Mouse (Mus musculus) ES-CJ7 (cell line): ENCODE data around the gene Shisa9.
A peak's percentile ranks its signal among the peaks of the same experiment; 100 is the strongest.

Source experiments
- DNase-seq: peaks from one replicate; pipeline ENCODE4 v3.0.0; 2011; ENCODE audit warnings: low read depth, low spot score

Gene Shisa9

DNA sequence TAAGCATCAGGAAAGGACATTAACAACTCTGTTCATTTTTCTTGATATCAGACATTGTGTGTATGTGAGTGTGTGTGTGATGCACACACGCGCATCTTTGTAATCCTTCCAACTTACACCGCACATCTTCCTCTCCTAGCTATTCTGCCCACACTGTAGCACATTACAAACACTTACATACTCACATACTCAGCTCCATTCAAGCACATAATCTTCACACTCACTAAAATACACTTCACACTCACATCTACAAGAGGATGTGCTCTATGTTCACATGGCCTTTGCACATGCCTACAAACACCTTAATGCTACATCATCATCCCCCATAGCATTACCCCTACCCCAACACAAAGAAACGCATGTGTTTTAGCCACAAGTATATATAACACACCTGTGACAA, 212.9 kb downstream of the Shisa9 start:
- DNase-seq, result no peak

GRCm38 (mm10) chr16:12197611-12198010, 213.7 kb downstream of the Shisa9 start:
- DNase-seq, result no peak

DNA sequence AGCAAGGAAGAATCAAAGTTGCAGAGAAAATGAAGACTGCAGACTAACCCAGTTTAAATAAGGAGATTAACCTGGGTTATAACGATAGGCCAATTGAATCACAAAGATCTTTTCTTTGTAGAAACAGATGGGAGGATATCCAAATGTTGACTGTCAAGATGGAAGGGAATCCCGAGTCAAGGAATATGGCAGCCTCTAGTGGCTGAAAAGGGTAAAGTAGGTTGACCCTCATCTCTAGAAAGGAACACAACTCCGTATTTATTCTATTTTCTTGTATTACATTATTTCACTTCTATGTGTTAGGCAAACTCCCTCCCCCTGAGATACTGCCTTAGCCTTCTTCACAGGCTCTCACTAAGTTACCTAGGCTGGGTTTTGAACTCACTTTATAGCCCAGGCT, 217.3 kb downstream of the Shisa9 start:
- DNase-seq, result peak; percentile 21

DNA sequence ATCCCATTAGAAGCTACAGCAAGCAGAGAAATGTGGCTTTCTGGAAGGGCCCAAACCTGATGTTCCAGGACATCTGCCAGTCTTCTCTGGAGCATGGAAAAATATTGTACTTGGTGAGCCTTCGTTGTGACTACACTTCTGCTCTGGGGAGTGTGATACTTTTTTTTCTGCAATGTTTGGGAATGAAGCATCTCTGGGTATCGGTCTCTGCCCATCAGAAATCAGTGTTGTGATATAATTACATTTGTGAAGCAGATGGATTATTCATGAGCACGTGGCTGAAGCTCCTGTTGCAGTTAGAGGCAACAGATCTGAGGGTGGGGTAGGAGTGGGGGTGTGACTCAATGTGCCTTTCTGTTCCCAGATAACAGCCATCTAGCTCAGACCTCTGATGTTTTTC, 218.2 kb downstream of the Shisa9 start:
- no peak for DNase-seq

GRCm38 (mm10) chr16:12203055-12203454, 219.1 kb downstream of the Shisa9 start:
- DNase-seq, result no peak

- no peak for DNase-seq
Measured at GRCm38 (mm10) chr16:12204423-12204822, 220.5 kb downstream of the Shisa9 start.

- no peak for DNase-seq
Measured at GRCm38 (mm10) chr16:12206421-12206950, 222.6 kb downstream of the Shisa9 start.

DNA sequence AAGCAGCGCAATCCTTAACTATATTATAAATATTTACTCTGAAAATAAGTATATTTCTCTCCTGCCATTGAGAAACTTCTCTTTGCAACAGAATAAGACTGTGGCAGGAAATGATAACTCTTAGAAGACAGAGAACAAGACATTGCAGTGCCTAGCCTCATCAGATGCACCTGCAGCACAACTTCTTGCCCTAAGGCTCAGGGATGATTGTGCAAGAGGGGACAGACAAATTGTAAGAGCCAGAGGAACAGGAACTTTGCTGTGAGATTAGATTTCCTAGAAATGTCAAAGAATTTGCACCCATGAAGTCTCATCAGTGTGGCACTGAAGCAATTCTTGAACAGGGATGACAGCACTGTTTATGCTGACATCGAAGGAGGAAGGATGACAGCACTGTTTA, 223.0 kb downstream of the Shisa9 start:
- no peak for DNase-seq

DNA sequence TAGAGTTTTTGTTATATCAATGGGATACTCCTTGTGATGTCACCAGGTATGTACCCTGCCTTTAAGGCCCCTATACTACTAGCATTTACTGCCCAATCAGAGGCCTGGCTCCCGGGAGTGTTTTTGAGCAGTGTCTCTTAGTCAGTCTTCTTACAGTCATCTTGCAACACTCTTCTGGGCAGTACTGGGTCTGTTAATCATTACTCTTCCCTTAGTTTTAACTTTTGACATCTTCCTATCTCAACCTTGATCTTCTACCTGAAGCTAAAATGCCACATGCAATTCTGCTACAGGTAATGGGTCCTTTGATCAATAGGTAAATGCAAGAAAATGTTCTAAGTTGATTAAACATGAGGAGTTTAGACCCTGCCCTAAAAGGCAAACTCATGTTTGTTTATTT, 225.4 kb downstream of the Shisa9 start:
- DNase-seq, result no peak

GRCm38 (mm10) chr16:12209819-12210218, 225.9 kb downstream of the Shisa9 start:
- no peak for DNase-seq

DNA sequence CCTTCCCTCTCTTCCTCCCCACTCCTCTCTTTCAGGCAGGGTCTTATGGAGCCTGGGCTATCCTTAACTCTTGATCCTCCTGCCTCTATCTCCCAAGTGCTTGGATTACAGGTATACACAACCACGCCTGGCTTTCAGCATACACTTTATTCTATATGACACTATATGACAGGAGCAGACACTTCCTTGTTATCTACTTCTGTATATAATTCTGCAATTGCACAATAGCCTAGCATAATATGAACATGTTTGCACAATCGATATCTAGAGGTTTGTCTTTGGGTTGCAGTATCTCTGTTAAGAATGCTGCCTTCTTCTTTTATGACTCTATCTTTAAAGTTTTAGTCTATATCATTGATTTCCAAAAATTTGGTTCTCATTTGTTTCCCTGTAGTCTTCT, 230.1 kb downstream of the Shisa9 start:
- no peak for DNase-seq

GRCm38 (mm10) chr16:12217289-12218150, 233.6 kb downstream of the Shisa9 start:
- no peak for DNase-seq

DNA sequence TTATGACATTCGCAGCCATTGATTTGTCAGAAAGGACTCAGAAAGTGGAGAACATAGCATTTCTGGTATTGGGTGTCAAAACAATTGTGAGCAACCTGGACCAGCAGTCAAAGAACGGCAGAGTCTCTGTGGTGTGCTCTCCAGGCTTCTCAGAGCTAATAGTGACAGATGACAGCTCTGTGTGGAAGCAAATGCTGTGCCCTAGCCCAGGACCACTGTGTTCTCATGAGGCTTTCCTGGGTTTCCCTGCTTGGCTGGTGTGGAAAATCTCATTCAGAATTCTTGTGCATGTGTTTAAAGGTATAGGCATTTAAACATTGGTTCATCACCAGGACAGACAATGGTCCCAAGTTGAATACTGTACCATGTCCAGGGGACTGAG, 234.2 kb downstream of the Shisa9 start:
- DNase-seq, result no peak

- DNase-seq, result no peak
Measured at GRCm38 (mm10) chr16:12219821-12220220, 235.9 kb downstream of the Shisa9 start.

- DNase-seq, result no peak
Measured at GRCm38 (mm10) chr16:12223537-12223936, 239.6 kb downstream of the Shisa9 start.

DNA sequence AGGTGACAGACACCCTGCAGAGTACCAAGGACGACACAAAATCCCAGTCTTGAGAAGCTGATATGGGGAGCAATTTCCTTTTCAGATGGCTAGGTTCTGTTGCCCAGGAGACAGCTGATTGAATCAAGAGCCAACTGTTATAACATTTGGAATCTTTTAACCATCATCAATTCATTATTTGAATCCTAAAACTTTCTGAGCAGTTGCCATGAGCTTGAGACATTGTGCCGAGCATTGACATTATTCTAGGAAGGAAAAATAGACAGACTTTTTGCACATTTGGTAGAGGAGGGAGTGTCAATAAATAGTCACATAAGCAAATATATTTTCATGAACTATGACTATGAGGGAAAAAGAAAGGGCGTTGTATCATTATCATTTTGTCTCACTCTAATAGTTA, 243.0 kb downstream of the Shisa9 start:
- no peak for DNase-seq

DNA sequence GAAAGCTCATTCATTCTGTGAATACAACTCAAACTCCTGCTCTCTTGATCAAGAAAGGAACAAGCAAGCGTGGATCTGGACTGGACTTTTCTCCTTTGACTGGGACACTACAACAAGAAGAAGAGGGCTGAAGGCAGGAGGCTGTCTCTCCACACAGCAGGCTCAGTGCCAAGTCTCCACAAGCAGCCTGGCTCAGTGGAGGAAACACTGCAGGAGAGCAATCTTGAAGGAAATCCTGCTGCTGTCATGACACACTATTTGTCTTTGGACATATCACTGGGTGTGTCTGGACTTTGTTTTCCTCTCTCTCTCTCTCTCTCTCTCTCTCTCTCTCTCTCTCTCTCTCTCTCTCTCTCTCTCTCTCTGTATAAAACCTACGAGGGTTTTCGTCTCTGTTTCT, 249.4 kb downstream of the Shisa9 start:
- DNase-seq, result no peak

- DNase-seq, result no peak
Measured at GRCm38 (mm10) chr16:12234289-12234688, 250.4 kb downstream of the Shisa9 start.

DNA sequence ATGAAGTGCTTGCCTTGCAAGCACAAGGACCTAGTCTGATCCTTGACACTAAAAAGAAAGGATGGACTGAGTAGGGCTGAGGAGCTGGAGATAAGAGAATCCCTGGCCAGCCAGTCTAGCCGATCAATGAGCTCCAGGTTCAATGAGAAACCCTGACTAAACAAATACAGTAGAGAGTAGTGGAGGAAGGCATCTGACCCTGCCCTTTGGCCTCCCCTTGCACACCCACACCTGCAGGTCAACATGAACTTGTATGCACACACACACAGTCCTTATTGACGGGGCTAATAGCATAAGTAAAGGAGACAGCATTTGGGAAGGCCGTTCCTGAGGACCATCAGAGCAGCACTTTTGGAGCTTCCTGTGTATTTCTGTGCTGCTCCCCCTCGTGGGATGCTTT, 254.7 kb downstream of the Shisa9 start:
- no peak for DNase-seq

- peak; percentile 19 for DNase-seq
Measured at GRCm38 (mm10) chr16:12259361-12259760, 275.4 kb downstream of the Shisa9 start.

- DNase-seq, result no peak
Measured at GRCm38 (mm10) chr16:12265828-12266227, 281.9 kb downstream of the Shisa9 start.

- no peak for DNase-seq
Measured at GRCm38 (mm10) chr16:12300523-12300922, 316.6 kb downstream of the Shisa9 start.

DNA sequence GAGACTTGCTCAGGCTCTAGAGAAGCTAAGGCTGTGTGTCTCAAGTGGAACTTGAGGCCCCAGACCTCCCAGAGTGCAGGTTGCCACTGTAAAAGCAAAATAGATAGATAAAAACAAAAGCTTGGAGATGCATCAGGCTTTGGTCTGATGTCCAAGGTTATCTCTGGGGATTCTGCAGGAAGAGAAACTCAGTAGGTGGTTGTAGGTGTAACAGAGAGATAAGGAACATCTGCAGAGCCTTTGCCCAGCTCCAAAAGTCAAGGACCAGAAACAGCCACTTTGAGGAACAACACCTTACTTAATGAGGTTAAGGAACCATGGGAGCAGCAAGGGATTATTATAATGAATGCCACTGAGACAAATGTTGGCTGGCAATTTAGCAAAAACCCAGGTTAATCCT, 319.5 kb downstream of the Shisa9 start:
- no peak for DNase-seq
